Mouse (Mus musculus) embryonic facial prominence, embryonic 13.5 days (tissue): ENCODE data around the gene Epha10. TPM values are rescaled to one million over a fixed set of nuclear protein-coding genes. Genes with fewer than 3 reads are reported as not detected.

ENCODE experiments used
- ATAC-seq: fragments of 200-750 bp; cut with Nextera tagmentation; 2 replicates; pipeline ENCODE4 v1.8.0; 2017; ENCODE audit warnings: low read depth; ENCODE audit not compliant: insufficient number of reproducible peaks, insufficient read depth, low FRiP score, low TSS enrichment
- H3K27ac ChIP-seq: fragments of 300-500 bp; sonication (generic); 2 replicates; pipeline ENCODE4 v1.5.1; 2015; ENCODE audit warnings: moderate library complexity, mild to moderate bottlenecking, inconsistent platforms
- H3K27me3 ChIP-seq: fragments of 300-500 bp; sonication (generic); 2 replicates; pipeline ENCODE4 v1.6.1; 2015; ENCODE audit warnings: mild to moderate bottlenecking, inconsistent platforms
- H3K36me3 ChIP-seq: fragments of 300-500 bp; sonication (generic); 2 replicates; pipeline ENCODE4 v1.6.1; 2015; ENCODE audit warnings: mild to moderate bottlenecking, inconsistent platforms
- H3K4me1 ChIP-seq: fragments of 300-500 bp; sonication (generic); 2 replicates; pipeline ENCODE4 v1.6.1; 2015; ENCODE audit warnings: inconsistent platforms
- H3K4me2 ChIP-seq: fragments of 300-500 bp; sonication (generic); 2 replicates; pipeline ENCODE4 v1.6.1; 2015; ENCODE audit warnings: moderate library complexity, mild to moderate bottlenecking, inconsistent platforms
- H3K4me3 ChIP-seq: fragments of 300-500 bp; sonication (generic); 2 replicates; pipeline ENCODE4 v1.5.1; 2015; ENCODE audit warnings: mild to moderate bottlenecking, inconsistent platforms
- H3K9ac ChIP-seq: fragments of 300-500 bp; sonication (generic); 2 replicates; pipeline ENCODE4 v1.6.1; 2015; ENCODE audit warnings: mild to moderate bottlenecking, inconsistent platforms
- H3K9me3 ChIP-seq: fragments of 300-500 bp; sonication (generic); 2 replicates; pipeline ENCODE4 v1.6.1; 2016; ENCODE audit warnings: inconsistent platforms
- WGBS: fragments of 180-500 bp; shearing (Covaris S2); methylation state at CpG from one replicate; pipeline ENCODE4 v1.1.7; 2015; ENCODE audit warnings: mixed read lengths; 5-methylcytosine and 5-hydroxymethylcytosine counted together
- polyA plus RNA-seq: library from polyadenylated mRNA; unstranded; fragments of >200 nt; fragmentation: Nextera tagmentation; extraction: Ambion mirVana; gene quantifications from 2 replicates; pipeline ENCODE4 v1.2.1, GENCODE M21; 2015

The Epha10 gene
- polyA plus RNA-seq = 0.08 and 0.11 TPM in 2 replicates

DNA sequence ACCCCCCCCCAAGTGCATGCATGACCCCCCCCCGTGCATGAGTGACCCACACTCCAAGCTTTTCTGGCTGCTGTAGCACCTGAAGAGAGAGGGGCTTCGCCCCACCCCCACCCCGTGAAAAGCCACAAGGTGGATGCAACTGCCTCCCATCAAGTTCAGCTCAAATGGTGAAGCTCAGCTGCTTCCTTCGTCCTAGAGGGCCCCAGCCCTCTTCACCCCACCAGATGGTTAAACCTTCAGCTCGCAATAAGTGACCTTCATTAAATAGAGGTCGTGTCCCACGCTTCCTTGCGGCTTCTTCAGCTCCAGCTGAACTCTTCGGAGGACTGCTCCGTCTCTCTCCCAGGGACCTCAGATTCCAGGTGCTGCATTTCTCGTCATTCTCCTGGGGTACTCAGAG is at the start of gene Epha10:
Epha10 (plus strand) TSS at position 301 of the 400 bp plus-strand sequence.
- Histone ChIP-seq H3K9ac (no peak within 1 kb of the TSS), H3K4me1 (peaks cover 17% of the 10 kb centered on the region), H3K27me3 (peaks cover 70% of the 10 kb centered on the region), H3K27ac (no peak within 1 kb of the TSS), H3K4me3 (peak within 1 kb of the TSS; percentile 36), H3K9me3 (no peaks in the 10 kb centered on the region), H3K36me3 (no peaks in the 10 kb centered on the region), H3K4me2 (peak within 1 kb of the TSS; percentile 71)
- WGBS = 6% methylated on average over 11 of the region's 11 CpGs
- ATAC-seq = no peak

DNA sequence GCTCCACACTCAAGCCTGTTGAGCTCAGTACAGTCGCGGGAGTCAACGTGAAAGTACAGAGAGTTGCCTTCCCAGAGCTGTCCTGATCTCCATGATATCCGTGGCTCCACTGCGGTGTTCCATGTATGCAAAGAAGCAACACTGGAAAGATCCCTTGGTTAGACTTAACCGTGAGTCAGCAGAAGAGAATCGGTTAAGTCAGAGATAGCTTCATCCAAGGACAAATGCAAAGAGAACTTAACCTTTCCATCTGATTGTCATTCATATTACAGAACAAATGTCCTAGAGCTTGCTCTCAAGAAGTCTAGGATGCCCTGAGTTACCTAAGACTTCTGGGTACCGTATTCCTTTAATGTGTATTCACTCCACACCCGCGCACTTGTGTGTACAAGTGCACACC is 47.9 kb upstream of the Epha10 start:
- whole genome bisulfite sequencing = 97% methylated on average over 10 of the region's 10 CpGs
- Histone ChIP-seq H3K4me2 (no peak overlapping the region), H3K9ac (no peak overlapping the region), H3K27ac (no peak overlapping the region), H3K9me3 (no peaks in the 10 kb centered on the region), H3K36me3 (peaks cover 68% of the 10 kb centered on the region), H3K4me1 (no peaks in the 10 kb centered on the region), H3K4me3 (no peak overlapping the region), H3K27me3 (no peaks in the 10 kb centered on the region)
- ATAC-seq = no peak

DNA sequence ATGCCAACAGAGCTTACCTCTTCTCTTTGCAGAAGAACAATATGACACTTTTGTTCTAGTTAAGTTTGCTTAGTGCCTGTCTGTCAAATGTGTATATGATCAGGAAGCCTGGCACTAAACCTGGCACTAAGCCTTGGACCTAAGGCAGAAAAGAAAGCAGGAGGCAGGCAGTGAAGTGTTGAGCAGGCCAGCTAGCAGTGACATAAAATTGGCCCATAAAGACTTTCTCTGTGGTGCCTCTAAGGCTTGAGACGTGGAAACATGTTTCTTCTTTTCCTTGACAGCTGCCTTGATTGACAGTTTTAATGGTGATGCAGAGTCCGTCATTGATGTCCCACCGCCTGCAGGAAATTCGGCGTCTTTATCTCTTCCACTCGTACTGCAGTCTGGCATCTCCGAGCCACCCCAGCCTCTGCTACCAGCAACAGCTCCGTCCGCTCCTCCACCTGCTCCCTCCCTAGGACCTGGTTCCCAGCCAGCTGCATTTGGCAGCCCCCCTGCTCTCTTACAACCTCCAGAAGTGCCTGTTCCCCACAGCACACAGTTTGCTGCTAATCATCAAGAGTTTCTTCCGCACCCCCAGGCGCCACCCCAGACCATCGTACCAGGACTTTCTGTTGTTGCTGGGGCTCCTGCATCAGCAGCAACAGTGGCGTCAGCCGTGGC is 42.5 kb upstream of the Epha10 start:
- Histone ChIP-seq H3K4me2 (no peak overlapping the region), H3K9me3 (no peaks in the 10 kb centered on the region), H3K27me3 (no peaks in the 10 kb centered on the region), H3K9ac (no peak overlapping the region), H3K4me1 (no peaks in the 10 kb centered on the region), H3K4me3 (no peak overlapping the region), H3K27ac (no peak overlapping the region), H3K36me3 (peaks cover 73% of the 10 kb centered on the region)
- ATAC-seq = no peak
- 83% methylated on average over 14 of the region's 14 CpGs for WGBS

DNA sequence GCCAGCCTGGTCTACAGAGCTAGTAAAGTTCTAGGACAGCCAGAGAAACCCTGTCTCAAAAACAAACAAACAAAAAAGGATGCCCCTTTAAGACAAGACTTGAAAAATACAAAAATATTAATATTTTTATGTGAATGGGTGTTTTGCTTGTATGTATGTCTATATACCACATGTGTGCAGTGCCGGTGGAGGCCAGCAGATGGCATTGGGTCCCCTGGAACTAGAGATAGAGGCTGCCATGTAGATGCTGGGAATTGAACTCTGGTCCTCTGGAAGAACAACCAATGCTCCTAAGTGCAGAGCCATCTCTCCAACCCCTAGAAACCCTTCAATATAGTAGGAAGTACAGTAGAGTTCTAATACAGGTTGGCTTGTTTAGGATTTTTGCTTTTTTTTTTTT is 39.7 kb upstream of the Epha10 start:
- H3K27me3 ChIP-seq = no peaks in the 10 kb centered on the region
- 97% methylated on average over 1 of the region's 1 CpGs for WGBS
- H3K4me3 ChIP-seq = no peak overlapping the region
- no peak overlapping the region for H3K9ac ChIP-seq
- peaks cover 62% of the 10 kb centered on the region for H3K36me3 ChIP-seq
- no peak overlapping the region for H3K4me2 ChIP-seq
- ATAC-seq = no peak
- no peaks in the 10 kb centered on the region for H3K4me1 ChIP-seq
- H3K27ac ChIP-seq = no peak overlapping the region
- no peaks in the 10 kb centered on the region for H3K9me3 ChIP-seq

DNA sequence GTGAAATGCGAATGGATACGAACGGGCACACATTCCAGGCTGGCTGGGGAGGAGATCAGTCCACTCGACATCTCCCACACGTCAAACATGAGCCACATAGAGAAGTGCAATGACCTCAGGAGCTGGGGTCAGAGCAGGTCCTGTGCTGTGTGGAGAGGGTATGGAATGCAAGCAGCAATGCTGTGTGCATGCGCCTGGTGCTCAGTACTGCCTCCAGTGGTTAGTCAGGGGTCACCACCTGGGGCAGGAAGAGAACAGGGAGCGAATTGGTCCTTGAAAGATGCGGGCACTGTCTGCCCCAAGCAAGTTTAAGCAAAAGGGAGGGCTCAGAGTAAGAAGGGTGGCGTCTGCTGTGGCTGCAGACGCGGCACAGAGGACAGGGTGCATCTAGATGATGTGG is 37.2 kb upstream of the Epha10 start:
- no peak overlapping the region for H3K4me2 ChIP-seq
- 0 out of 2 replicates have a peak, but pooled peaks have one; percentile 58 for ATAC-seq
- no peaks in the 10 kb centered on the region for H3K27me3 ChIP-seq
- H3K36me3 ChIP-seq = peaks cover 58% of the 10 kb centered on the region
- no peaks in the 10 kb centered on the region for H3K4me1 ChIP-seq
- H3K9me3 ChIP-seq = no peaks in the 10 kb centered on the region
- no peak overlapping the region for H3K27ac ChIP-seq
- WGBS = 51% methylated on average over 11 of the region's 11 CpGs
- H3K9ac ChIP-seq = no peak overlapping the region
- no peak overlapping the region for H3K4me3 ChIP-seq

DNA sequence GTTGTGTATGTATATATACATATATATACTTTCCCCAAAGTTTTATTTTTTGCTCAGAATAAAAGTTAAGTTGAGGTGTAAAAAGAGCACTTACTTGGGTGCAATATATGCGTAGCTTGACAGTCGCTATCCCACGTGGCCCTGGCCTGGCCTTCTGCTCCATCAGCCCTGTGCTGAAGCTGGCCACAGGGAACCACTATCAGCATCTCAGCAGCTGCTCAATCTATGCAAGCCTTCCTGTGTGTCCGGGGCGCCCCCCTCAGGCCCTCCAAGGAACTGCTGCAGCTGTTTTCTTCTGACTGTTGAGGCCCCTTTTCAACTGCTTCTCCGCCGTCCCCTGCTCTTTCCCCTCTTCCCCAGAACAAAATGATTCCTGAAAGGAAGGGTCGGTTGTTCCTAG is 33.1 kb upstream of the Epha10 start:
- no peaks in the 10 kb centered on the region for H3K27me3 ChIP-seq
- ATAC-seq = no peak
- no peak overlapping the region for H3K27ac ChIP-seq
- no peaks in the 10 kb centered on the region for H3K9me3 ChIP-seq
- WGBS = 11% methylated on average over 8 of the region's 8 CpGs
- no peak overlapping the region for H3K4me2 ChIP-seq
- peaks cover 17% of the 10 kb centered on the region for H3K4me1 ChIP-seq
- no peak overlapping the region; the same call in 1 of the 2 replicates for H3K9ac ChIP-seq
- H3K36me3 ChIP-seq = peaks cover 26% of the 10 kb centered on the region
- H3K4me3 ChIP-seq = no peak overlapping the region

DNA sequence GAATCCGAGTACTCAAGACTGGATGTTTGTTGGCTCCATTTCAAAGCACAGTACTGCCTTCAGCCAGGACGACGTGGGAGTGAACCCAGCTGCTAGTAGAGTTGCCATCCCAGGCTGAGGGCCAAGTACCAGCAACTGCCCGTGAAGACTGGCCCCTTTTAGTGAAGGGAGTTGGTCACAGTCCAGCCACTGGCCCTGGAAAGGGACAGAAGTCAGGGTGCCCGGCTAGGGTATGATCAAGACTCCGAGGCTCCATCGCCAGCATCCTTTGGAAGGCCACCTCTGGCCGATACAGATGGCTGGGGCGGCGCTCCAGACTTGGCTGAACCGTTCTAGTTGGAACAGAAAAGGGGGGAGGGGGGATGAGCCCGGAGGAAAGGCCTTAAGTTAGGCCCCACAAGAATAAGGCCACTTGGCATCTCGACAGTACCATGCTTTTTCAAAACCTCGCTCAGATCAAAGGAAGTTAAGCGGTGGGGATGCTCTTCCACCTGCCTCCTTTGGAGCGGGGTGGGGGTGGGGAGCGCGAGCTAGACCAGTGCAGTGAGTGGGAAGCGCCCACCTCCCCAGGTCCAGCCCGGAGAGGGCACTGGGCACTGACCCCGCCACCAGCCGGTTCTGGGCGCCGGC is 31.0 kb upstream of the Epha10 start:
- Histone ChIP-seq H3K9me3 (no peaks in the 10 kb centered on the region), H3K27ac (peak overlapping the region; percentile 93), H3K27me3 (no peaks in the 10 kb centered on the region), H3K4me3 (peak overlapping the region; percentile 98), H3K4me1 (peaks cover 21% of the 10 kb centered on the region), H3K4me2 (peak overlapping the region; percentile 79), H3K9ac (peak overlapping the region; percentile 90), H3K36me3 (peaks cover 32% of the 10 kb centered on the region)
- ATAC-seq = peak; percentile 63
- 3% methylated on average over 24 of the region's 24 CpGs for WGBS

DNA sequence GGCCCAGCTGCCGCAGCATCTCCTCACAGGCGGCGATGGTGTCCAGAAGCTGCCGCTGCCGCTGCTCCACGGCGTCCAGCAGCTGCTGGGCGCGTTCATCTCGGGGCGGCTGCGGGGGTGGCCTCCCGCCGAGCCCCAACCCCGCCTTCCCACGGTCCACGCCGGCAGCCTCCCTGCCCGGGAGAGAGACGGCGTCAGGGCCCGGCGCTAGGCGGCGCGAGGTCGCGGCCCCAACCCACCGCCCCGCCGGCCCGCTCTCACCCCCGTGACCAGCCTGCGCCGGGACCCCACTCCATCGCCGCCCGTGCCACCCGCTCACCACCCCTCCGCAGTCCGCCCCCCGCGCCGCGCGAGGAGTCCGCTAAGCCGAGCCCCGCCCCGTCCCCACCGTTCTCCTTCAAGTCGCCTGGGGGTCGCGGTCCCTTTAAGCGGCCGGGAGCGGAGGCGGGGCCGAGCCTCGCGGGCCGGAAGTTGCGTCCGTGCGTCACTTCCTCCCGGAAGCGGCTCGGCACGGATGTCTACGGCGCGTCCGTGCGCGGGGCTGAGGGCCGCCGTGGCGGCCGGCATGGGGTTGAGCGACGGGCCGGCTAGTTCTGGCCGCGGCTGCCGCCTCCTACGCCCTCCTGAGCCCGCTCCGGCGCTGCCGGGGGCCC is 30.3 kb upstream of the Epha10 start, which contains the start of gene Yrdc:
Yrdc (plus strand) TSS at position 419 of the 653 bp plus-strand sequence.
- peak within 1 kb of the TSS; percentile 90 for H3K9ac ChIP-seq
- H3K4me2 ChIP-seq = peak within 1 kb of the TSS; percentile 79
- under 1% methylated on average over 80 of the region's 90 CpGs for WGBS
- peaks cover 21% of the 10 kb centered on the region for H3K4me1 ChIP-seq
- ATAC-seq = peak; percentile 89
- H3K36me3 ChIP-seq = peaks cover 36% of the 10 kb centered on the region
- peak within 1 kb of the TSS; percentile 98 for H3K4me3 ChIP-seq
- no peaks in the 10 kb centered on the region for H3K27me3 ChIP-seq
- no peaks in the 10 kb centered on the region for H3K9me3 ChIP-seq
- H3K27ac ChIP-seq = peak within 1 kb of the TSS; percentile 93

DNA sequence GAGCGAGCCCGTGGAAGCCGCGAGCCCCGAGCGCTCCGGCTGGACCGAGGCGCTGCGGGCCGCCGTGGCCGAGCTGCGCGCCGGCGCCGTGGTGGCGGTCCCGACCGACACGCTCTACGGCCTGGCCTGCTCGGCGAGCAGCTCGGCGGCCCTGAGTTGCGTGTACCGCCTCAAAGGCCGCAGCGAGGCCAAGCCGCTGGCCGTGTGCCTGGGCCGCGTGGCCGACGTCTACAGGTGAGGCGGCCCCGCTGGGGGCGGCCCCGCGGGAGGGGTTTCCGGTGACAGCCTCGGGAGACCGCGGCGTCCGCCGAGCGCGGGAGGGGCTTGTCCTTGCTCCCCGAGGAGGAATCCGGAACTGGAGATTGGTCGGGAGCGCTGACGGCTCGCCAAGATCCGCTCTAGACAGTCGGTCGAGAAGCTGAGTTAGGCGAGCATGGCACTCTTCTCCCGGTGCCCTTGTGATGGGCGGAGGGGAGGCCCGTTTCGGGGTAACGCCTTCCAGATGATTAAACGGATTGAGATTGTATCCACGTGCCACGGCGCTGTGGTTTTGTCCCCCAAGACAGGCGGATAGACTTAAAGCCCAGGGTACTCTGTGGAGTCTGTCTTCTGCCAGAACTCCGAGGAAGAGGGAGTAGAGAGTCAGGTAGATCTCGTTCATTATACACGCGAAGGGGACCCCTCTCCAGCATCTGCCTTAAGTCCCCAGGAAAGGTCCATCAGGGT is 29.6 kb upstream of the Epha10 start, which contains the start of gene 1110065P20Rik:
1110065P20Rik (minus strand) TSS at position 264 of the 726 bp plus-strand sequence.
- H3K9ac ChIP-seq = peak within 1 kb of the TSS; percentile 90
- H3K4me2 ChIP-seq = peak within 1 kb of the TSS; percentile 79
- H3K27me3 ChIP-seq = no peaks in the 10 kb centered on the region
- peak within 1 kb of the TSS; percentile 98 for H3K4me3 ChIP-seq
- peaks cover 21% of the 10 kb centered on the region for H3K4me1 ChIP-seq
- peak; percentile 59; the same call in 1 of the 2 replicates for ATAC-seq
- H3K27ac ChIP-seq = peak within 1 kb of the TSS; percentile 93
- H3K36me3 ChIP-seq = peaks cover 39% of the 10 kb centered on the region
- WGBS = under 1% methylated on average over 54 of the region's 75 CpGs
- no peaks in the 10 kb centered on the region for H3K9me3 ChIP-seq

DNA sequence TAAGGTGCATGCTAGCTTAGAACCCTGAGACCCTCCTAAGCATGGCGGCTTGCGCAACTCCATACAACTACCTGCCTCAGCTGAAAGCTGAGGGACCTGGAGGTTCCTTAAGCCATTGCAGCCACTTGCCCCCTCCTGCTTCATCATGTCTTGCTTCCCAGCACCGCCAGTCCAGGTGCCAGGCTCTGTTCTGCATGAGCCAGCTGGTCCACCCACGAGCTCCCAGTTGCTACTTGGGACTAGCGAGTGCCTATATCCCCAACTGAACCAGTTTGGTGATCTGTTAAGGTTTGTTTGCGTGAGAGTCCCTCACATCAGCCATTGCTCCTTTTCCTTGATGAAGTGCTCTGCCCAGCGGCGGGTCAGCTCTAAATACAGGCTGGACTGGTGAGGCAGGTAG is 24.4 kb upstream of the Epha10 start:
- 93% methylated on average over 8 of the region's 8 CpGs for WGBS
- H3K4me1 ChIP-seq = peaks cover 16% of the 10 kb centered on the region

DNA sequence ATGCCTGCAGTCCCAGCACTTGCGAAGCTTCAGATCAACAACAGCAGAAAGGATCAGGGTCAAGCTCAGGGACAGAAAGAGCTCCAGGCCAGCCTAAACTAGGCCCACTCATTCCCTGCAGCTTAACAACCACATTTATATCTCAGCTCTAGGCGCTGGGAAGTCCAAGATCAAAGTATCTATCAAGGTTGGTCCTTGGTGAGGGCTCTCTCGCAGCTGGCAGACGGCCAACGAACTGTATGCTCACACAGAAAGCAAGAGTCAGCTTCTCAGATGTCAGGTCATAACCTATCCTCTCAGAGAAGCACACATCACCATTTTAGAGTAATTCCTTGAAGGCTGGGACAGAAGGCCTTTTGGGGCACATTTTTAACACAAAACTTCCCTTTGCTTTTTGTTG is 22.3 kb upstream of the Epha10 start:
- Histone ChIP-seq H3K4me3 (no peak overlapping the region), H3K9ac (no peak overlapping the region), H3K36me3 (peaks cover 34% of the 10 kb centered on the region), H3K4me2 (no peak overlapping the region), H3K4me1 (peaks cover 13% of the 10 kb centered on the region), H3K27me3 (peaks cover 29% of the 10 kb centered on the region), H3K9me3 (no peaks in the 10 kb centered on the region), H3K27ac (no peak overlapping the region)
- 61% methylated on average over 5 of the region's 5 CpGs for WGBS
- no peak for ATAC-seq

More for the DNA sequence above, 24.4 kb upstream of the Epha10 start:
- H3K9ac ChIP-seq = no peak overlapping the region
- H3K27me3 ChIP-seq = peaks cover 8% of the 10 kb centered on the region
- no peaks in the 10 kb centered on the region for H3K9me3 ChIP-seq
- no peak overlapping the region for H3K4me3 ChIP-seq
- H3K36me3 ChIP-seq = peaks cover 39% of the 10 kb centered on the region
- no peak for ATAC-seq
- H3K27ac ChIP-seq = no peak overlapping the region
- no peak overlapping the region for H3K4me2 ChIP-seq
